Comparison of ENCODE assay signal across 25 mouse cellular contexts in the genomic region with DNA sequence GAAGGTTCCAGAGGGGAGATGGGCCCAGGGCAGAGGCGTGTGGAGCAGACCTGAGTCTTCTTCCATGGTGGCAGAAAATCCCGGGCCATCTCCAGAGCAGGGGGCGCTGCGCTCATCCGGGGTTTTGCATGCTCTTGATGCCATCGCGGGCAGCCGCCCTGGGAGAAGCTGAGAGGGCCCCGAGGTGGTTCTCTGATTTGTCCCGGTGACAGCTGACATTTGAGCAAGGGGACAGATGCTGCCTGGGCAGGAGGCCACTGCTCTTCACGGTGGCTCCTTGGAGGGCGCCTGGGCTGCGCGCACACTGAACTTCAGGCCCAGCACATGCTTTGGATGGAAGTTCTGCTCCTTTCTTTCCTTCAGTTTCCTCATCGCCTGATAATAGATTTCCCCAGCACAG.
DNase-seq lines count a peak whose midpoint lies in the region; ATAC-seq and TF ChIP-seq lines count a peak whose summit lies in the region.
"Had no signal": no experiment of that assay in that cellular context is flagged by ENCODE, and none has a peak within 500 bp of the region (broad histone marks: within the 10 kb centered on the region; RNA-seq: fewer than 3 reads in every experiment).

No protein-coding gene starts in this region.

- no peaks in the 10 kb centered on the region for H3K9me3 ChIP-seq in heart, embryonic 10.5 days
- H3K9me3 ChIP-seq in lung, embryonic 14.5 days (ENCODE audit: low read depth, low read length): no peaks in the 10 kb centered on the region
- H3K9me3 ChIP-seq: embryonic facial prominence, embryonic 13.5 days; heart, embryonic 12.5 days; midbrain, embryonic 15.5 days; neural tube, embryonic 15.5 days had no signal

- no peak overlapping the region for H3K4me2 ChIP-seq in lung, embryonic 14.5 days
- H3K4me2 ChIP-seq: embryonic facial prominence, embryonic 13.5 days; heart, embryonic 12.5 days; liver, embryonic 13.5 days; midbrain, embryonic 15.5 days; neural tube, embryonic 15.5 days had no signal

- TF ChIP-seq POLR2A in brain, embryonic 14.5 days (IDR thresholded peaks at IDR 0.05; ENCODE audit: borderline replicate concordance, extremely low read depth, insufficient read depth, insufficient read length, poor library complexity, severe bottlenecking): no peak

- peaks cover 11% of the 10 kb centered on the region; the same call in 1 of the 2 replicates for H3K27me3 ChIP-seq in heart, embryonic 10.5 days (ENCODE audit: insufficient read depth, poor library complexity, severe bottlenecking)
- H3K27me3 ChIP-seq in lung, embryonic 14.5 days (ENCODE audit: insufficient read depth, low read length): no peaks in the 10 kb centered on the region
- H3K27me3 ChIP-seq: embryonic facial prominence, embryonic 13.5 days; heart, embryonic 12.5 days; midbrain, embryonic 15.5 days; neural tube, embryonic 15.5 days; Patski had no signal

- no peaks in the 10 kb centered on the region for H3K36me3 ChIP-seq in heart, embryonic 10.5 days
- H3K36me3 ChIP-seq in lung, embryonic 14.5 days (ENCODE audit: insufficient read depth): no peaks in the 10 kb centered on the region
- H3K36me3 ChIP-seq: embryonic facial prominence, embryonic 13.5 days; heart, embryonic 12.5 days; liver, embryonic 13.5 days; midbrain, embryonic 15.5 days; neural tube, embryonic 15.5 days had no signal

- no peak for TF ChIP-seq CTCF in lung, embryonic 14.5 days (IDR thresholded peaks at IDR 0.05; ENCODE audit: low read depth)
- no peak for TF ChIP-seq CTCF in brain, embryonic 14.5 days (IDR thresholded peaks at IDR 0.05; ENCODE audit: borderline replicate concordance, extremely low read depth, insufficient read depth, insufficient read length)

- no peak overlapping the region for H3K4me3 ChIP-seq in heart, embryonic 10.5 days
- H3K4me3 ChIP-seq in lung, embryonic 14.5 days (ENCODE audit: low read depth, low read length): no peak overlapping the region
- H3K4me3 ChIP-seq: embryonic facial prominence, embryonic 13.5 days; heart, embryonic 12.5 days; layer of hippocampus, adult 2 months; left cerebral cortex, adult 2 months; liver, embryonic 13.5 days; megakaryocyte, embryonic 14.5 days; midbrain, embryonic 15.5 days; neural tube, embryonic 15.5 days had no signal

- WGBS in heart, embryonic 10.5 days: 69% methylated on average over 15 of the region's 15 CpGs
- WGBS in lung, embryonic 14.5 days: 47% methylated on average over 15 of the region's 15 CpGs

- peaks cover 50% of the 10 kb centered on the region for H3K4me1 ChIP-seq in heart, embryonic 10.5 days
- H3K4me1 ChIP-seq in lung, embryonic 14.5 days (ENCODE audit: insufficient read depth): peaks cover 20% of the 10 kb centered on the region
- H3K4me1 ChIP-seq: liver, embryonic 13.5 days; midbrain, embryonic 15.5 days; neural tube, embryonic 15.5 days had no signal

- H3K27ac ChIP-seq in heart, embryonic 10.5 days: peak overlapping the region; percentile 68
- peak overlapping the region; percentile 65; the same call in 1 of the 2 replicates for H3K27ac ChIP-seq in lung, embryonic 14.5 days (ENCODE audit: low read depth)
- H3K27ac ChIP-seq: kidney, postnatal 0 days; layer of hippocampus, adult 2 months; left cerebral cortex, adult 2 months; liver, embryonic 13.5 days; midbrain, embryonic 15.5 days; neural tube, embryonic 15.5 days had no signal

- no peak overlapping the region for H3K9ac ChIP-seq in lung, embryonic 14.5 days
- H3K9ac ChIP-seq: embryonic facial prominence, embryonic 13.5 days; forebrain, postnatal 0 days; heart, embryonic 12.5 days; liver, embryonic 13.5 days; midbrain, embryonic 15.5 days; neural tube, embryonic 15.5 days had no signal

- no peak for DNase-seq in heart, embryonic 10.5 days (ENCODE audit: low spot score)
- no peak for DNase-seq in heart, adult 11 months
- DNase-seq in lung, embryonic 14.5 days: peak; percentile 32
- DNase-seq in lung, adult 18-20 months: no peak
- DNase-seq in brain, embryonic 14.5 days (ENCODE audit: low read depth): peak; percentile 7
- peak; percentile 67 for DNase-seq in gastrocnemius, postnatal 25 days
- DNase-seq in kidney, adult 8-10 months: no peak
- DNase-seq in left cerebral cortex, adult 18-20 months (ENCODE audit: low spot score in 2 of 2): no peak
- DNase-seq: adrenal gland, postnatal 25 days; cerebellum, adult 8-10 months; forebrain, postnatal 0 days; heart, postnatal 36 days; kidney, adult 11 months; liver, embryonic 13.5 days; right cerebral cortex, postnatal 14 days; thymus, postnatal 4 days had no signal

- peak; percentile 32; the same call in 1 of the 2 replicates for ATAC-seq in lung, embryonic 14.5 days (ENCODE audit: insufficient read depth)
- ATAC-seq: forebrain, postnatal 0 days; midbrain, embryonic 15.5 days; Patski had no signal

Comparison
In these comparisons a context has a peak if more than half of its experiments do, and no peak if none do; other contexts are left out.
1. DNase-seq: peak in lung, embryonic 14.5 days (single experiment), brain, embryonic 14.5 days (single experiment) and gastrocnemius, postnatal 25 days (single experiment); none in heart, embryonic 10.5 days (single experiment), heart, adult 11 months (single experiment), lung, adult 18-20 months (0 of 2), kidney, adult 8-10 months (0 of 2) and left cerebral cortex, adult 18-20 months (0 of 2).